Mouse (Mus musculus) embryonic facial prominence, embryonic 10.5 days (tissue): Measurements from ENCODE around the gene Ostm1. TPM values are rescaled to one million over a fixed set of nuclear protein-coding genes. Genes with fewer than 3 reads are reported as not detected.

Experiments used
- DNase-seq: peaks from one replicate; pipeline ENCODE4 v3.0.0-alpha.2; 2017; ENCODE audit warnings: low spot score
- H3K27ac ChIP-seq: fragments of 300-500 bp; sonication (generic); replicated peaks from 2 replicates; pipeline ENCODE4 v1.5.1; 2016; ENCODE audit warnings: mild to moderate bottlenecking
- H3K27me3 ChIP-seq: fragments of 300-500 bp; sonication (generic); replicated peaks from 2 replicates; pipeline ENCODE4 v1.6.1; 2016; ENCODE audit warnings: low read depth, mild to moderate bottlenecking; ENCODE audit not compliant: poor library complexity, severe bottlenecking
- H3K36me3 ChIP-seq: fragments of 300-500 bp; sonication (generic); replicated peaks from 2 replicates; pipeline ENCODE4 v1.6.1; 2016; ENCODE audit warnings: mild to moderate bottlenecking, moderate library complexity
- H3K4me1 ChIP-seq: fragments of 300-500 bp; sonication (generic); 2 replicates; pipeline ENCODE4 v1.6.1; 2016
- H3K4me3 ChIP-seq: fragments of 300-500 bp; sonication (generic); 2 replicates; pipeline ENCODE4 v1.5.1; 2016; ENCODE audit warnings: mild to moderate bottlenecking, moderate library complexity
- H3K9me3 ChIP-seq: fragments of 300-500 bp; sonication (generic); 2 replicates; pipeline ENCODE4 v1.6.1; 2016; ENCODE audit warnings: mild to moderate bottlenecking
- WGBS: fragments of 180-500 bp; shearing (Covaris S2); methylation state at CpG from one replicate; pipeline ENCODE4 v1.1.7; 2016; 5-methylcytosine and 5-hydroxymethylcytosine counted together
- polyA plus RNA-seq: library from polyadenylated mRNA; unstranded; fragments of >200 nt; fragmentation: Nextera tagmentation; extraction: Ambion mirVana; gene quantifications from 2 replicates; pipeline ENCODE4 v1.2.1, GENCODE M21; 2016

Ostm1 gene
- polyA plus RNA-seq, 1 experiment from 2014 or later: 15.7 TPM

- 7% methylated on average over 22 of the region's 22 CpGs for WGBS
- peak; percentile 30 for DNase-seq
- H3K4me1 ChIP-seq: peaks cover 40% of the 10 kb centered on the region
- peaks cover 100% of the 10 kb centered on the region for H3K27me3 ChIP-seq
- no peak overlapping the region for H3K27ac ChIP-seq
- no peaks in the 10 kb centered on the region for H3K36me3 ChIP-seq
- peak overlapping the region; percentile 57; the same call in 1 of the 2 replicates for H3K4me3 ChIP-seq
- peaks cover 4% of the 10 kb centered on the region; the same call in 1 of the 2 replicates for H3K9me3 ChIP-seq
Observed at GRCm38 (mm10) chr10:42585596-42586305, 2.1 kb downstream of the Ostm1 start.

GRCm38 (mm10) chr10:42587961-42588750 is 4.5 kb downstream of the Ostm1 start:
- DNase-seq: no peak
- WGBS: 3% methylated on average over 8 of the region's 8 CpGs
- Histone ChIP-seq H3K27ac (no peak overlapping the region), H3K9me3 (peaks cover 4% of the 10 kb centered on the region; the same call in 1 of the 2 replicates), H3K4me3 (no peak overlapping the region), H3K4me1 (peaks cover 42% of the 10 kb centered on the region), H3K36me3 (no peaks in the 10 kb centered on the region), H3K27me3 (peaks cover 100% of the 10 kb centered on the region)

DNA sequence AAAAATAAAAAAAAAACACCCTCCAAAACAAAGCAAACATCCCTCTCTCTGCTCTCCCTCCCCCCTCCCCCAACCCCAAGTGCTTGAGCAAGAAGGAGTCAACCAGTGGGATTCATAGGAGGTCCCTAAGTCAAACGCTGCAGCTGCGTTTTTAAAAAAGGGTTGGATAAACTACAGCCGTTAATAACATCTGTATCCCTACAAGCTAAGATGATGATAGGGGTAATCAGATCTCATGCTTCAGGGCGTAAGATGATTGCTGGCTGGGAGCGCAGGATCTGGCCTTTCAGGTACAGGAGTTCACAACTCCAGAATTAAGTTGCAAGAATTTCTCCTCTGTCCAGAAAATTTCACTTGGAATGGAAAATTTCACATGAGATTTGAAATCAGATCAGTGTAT is 5.9 kb downstream of the Ostm1 start:
- Histone ChIP-seq H3K27me3 (peaks cover 100% of the 10 kb centered on the region), H3K4me3 (no peak overlapping the region), H3K27ac (no peak overlapping the region), H3K36me3 (no peaks in the 10 kb centered on the region), H3K4me1 (peaks cover 28% of the 10 kb centered on the region), H3K9me3 (peaks cover 4% of the 10 kb centered on the region; the same call in 1 of the 2 replicates)
- 2% methylated on average over 5 of the region's 5 CpGs for WGBS
- DNase-seq: no peak

- H3K27ac ChIP-seq: no peak overlapping the region
- peak; percentile 28 for DNase-seq
- peaks cover 4% of the 10 kb centered on the region; the same call in 1 of the 2 replicates for H3K9me3 ChIP-seq
- 0 out of 2 replicates have a peak overlapping the region, but pooled peaks have one; percentile 45 for H3K4me3 ChIP-seq
- no peaks in the 10 kb centered on the region for H3K36me3 ChIP-seq
- H3K27me3 ChIP-seq: peaks cover 100% of the 10 kb centered on the region
- under 1% methylated on average over 19 of the region's 19 CpGs for WGBS
- peaks cover 22% of the 10 kb centered on the region for H3K4me1 ChIP-seq
Observed at GRCm38 (mm10) chr10:42590261-42591184, 6.9 kb downstream of the Ostm1 start.

- Histone ChIP-seq H3K4me3 (peak overlapping the region; percentile 45), H3K4me1 (peaks cover 22% of the 10 kb centered on the region), H3K27ac (peak overlapping the region; percentile 63), H3K27me3 (peaks cover 100% of the 10 kb centered on the region), H3K9me3 (peaks cover 2% of the 10 kb centered on the region; the same call in 1 of the 2 replicates), H3K36me3 (no peaks in the 10 kb centered on the region)
- WGBS: under 1% methylated on average over 67 of the region's 67 CpGs
- DNase-seq: peak; percentile 63
Observed at GRCm38 (mm10) chr10:42591185-42591992, 7.8 kb downstream of the Ostm1 start.

- peak; percentile 52 for DNase-seq
- H3K36me3 ChIP-seq: no peaks in the 10 kb centered on the region
- H3K4me1 ChIP-seq: peaks cover 22% of the 10 kb centered on the region
- peaks cover 100% of the 10 kb centered on the region for H3K27me3 ChIP-seq
- H3K9me3 ChIP-seq: no peaks in the 10 kb centered on the region
- H3K27ac ChIP-seq: peak overlapping the region; percentile 63
- WGBS: under 1% methylated on average over 25 of the region's 25 CpGs
- peak overlapping the region; percentile 45 for H3K4me3 ChIP-seq
Observed at GRCm38 (mm10) chr10:42591993-42592686, 8.5 kb downstream of the Ostm1 start.

GRCm38 (mm10) chr10:42593201-42593600 is 9.6 kb downstream of the Ostm1 start:
- H3K27me3 ChIP-seq: peaks cover 97% of the 10 kb centered on the region
- WGBS: 11% methylated on average over 7 of the region's 7 CpGs

GRCm38 (mm10) chr10:42598615-42599014 is 15.0 kb downstream of the Ostm1 start:
- Histone ChIP-seq H3K27ac (no peak overlapping the region), H3K36me3 (no peaks in the 10 kb centered on the region), H3K27me3 (peaks cover 66% of the 10 kb centered on the region), H3K4me3 (no peak overlapping the region), H3K9me3 (no peaks in the 10 kb centered on the region), H3K4me1 (no peaks in the 10 kb centered on the region; the same call in 1 of the 2 replicates)
- WGBS: 83% methylated on average over 8 of the region's 8 CpGs
- no peak for DNase-seq

More at GRCm38 (mm10) chr10:42593201-42593600, 9.6 kb downstream of the Ostm1 start:
- H3K27ac ChIP-seq: no peak overlapping the region
- no peak overlapping the region for H3K4me3 ChIP-seq
- DNase-seq: peak; percentile 24
- no peaks in the 10 kb centered on the region for H3K9me3 ChIP-seq
- peaks cover 22% of the 10 kb centered on the region for H3K4me1 ChIP-seq
- H3K36me3 ChIP-seq: no peaks in the 10 kb centered on the region

GRCm38 (mm10) chr10:42601556-42601955 is 17.9 kb downstream of the Ostm1 start:
- Histone ChIP-seq H3K4me1 (no peaks in the 10 kb centered on the region), H3K4me3 (no peak overlapping the region), H3K27ac (no peak overlapping the region), H3K36me3 (no peaks in the 10 kb centered on the region), H3K9me3 (peaks cover 8% of the 10 kb centered on the region), H3K27me3 (peaks cover 37% of the 10 kb centered on the region)
- WGBS: 25% methylated on average over 10 of the region's 10 CpGs
- peak; percentile 43 for DNase-seq

GRCm38 (mm10) chr10:42604874-42605273 is 21.3 kb downstream of the Ostm1 start:
- peaks cover 39% of the 10 kb centered on the region for H3K27me3 ChIP-seq

GRCm38 (mm10) chr10:42606757-42607156 is 23.1 kb downstream of the Ostm1 start:
- Histone ChIP-seq H3K9me3 (peaks cover 18% of the 10 kb centered on the region), H3K4me1 (no peaks in the 10 kb centered on the region), H3K27me3 (peaks cover 45% of the 10 kb centered on the region), H3K4me3 (no peak overlapping the region), H3K27ac (no peak overlapping the region), H3K36me3 (no peaks in the 10 kb centered on the region)
- no peak for DNase-seq
- 80% methylated on average over 4 of the region's 4 CpGs for WGBS

More at GRCm38 (mm10) chr10:42604874-42605273, 21.3 kb downstream of the Ostm1 start:
- Histone ChIP-seq H3K9me3 (peaks cover 18% of the 10 kb centered on the region), H3K4me3 (no peak overlapping the region), H3K36me3 (no peaks in the 10 kb centered on the region), H3K4me1 (no peaks in the 10 kb centered on the region), H3K27ac (no peak overlapping the region)
- no peak for DNase-seq
- 66% methylated on average over 2 of the region's 2 CpGs for WGBS
